Comparison of ENCODE assay signal across 10 mouse cellular contexts in the genomic region with DNA sequence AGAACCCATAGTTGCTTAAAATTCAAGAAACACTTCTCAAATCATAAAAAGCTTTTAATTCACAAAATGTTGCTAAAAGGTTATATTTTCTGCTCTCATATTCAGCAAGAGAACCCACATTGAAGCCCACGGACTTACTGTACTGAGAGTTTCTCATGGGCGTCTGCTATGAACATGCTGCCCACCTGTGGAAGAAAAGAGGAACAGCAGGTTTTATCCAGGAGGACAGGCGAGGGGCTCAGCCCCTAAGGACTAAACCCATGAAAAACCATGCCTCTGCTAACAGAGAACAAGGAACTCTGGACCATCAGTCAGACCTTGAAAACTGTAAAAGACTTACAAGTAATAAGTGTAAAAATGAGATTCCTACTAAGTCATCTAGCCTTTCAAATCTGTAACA. TPM values are rescaled to one million over a fixed set of nuclear protein-coding genes. Genes with fewer than 3 reads are reported as not detected.
DNase-seq lines count a peak whose midpoint lies in the region; ATAC-seq and TF ChIP-seq lines count a peak whose summit lies in the region.
"Had no signal": no experiment of that assay in that cellular context is flagged by ENCODE, and none has a peak within 500 bp of the region (broad histone marks: within the 10 kb centered on the region; RNA-seq: fewer than 3 reads in every experiment).

No protein-coding gene starts in this region.

- no peaks in the 10 kb centered on the region for H3K27me3 ChIP-seq in forebrain, embryonic 15.5 days
- H3K27me3 ChIP-seq: heart, embryonic 13.5 days had no signal

- H3K27ac ChIP-seq in left cerebral cortex, adult 2 months = no peak overlapping the region
- no peak overlapping the region for H3K27ac ChIP-seq in forebrain, embryonic 15.5 days (replicated peaks)
- H3K27ac ChIP-seq: heart, embryonic 13.5 days; macrophage had no signal

- TF ChIP-seq CTCF in left cerebral cortex, adult 2 months (IDR thresholded peaks at IDR 0.05) = peak; percentile 83

- H3K9me3 ChIP-seq in forebrain, embryonic 15.5 days = no peaks in the 10 kb centered on the region
- H3K9me3 ChIP-seq: heart, embryonic 13.5 days had no signal

- no peaks in the 10 kb centered on the region for H3K4me1 ChIP-seq in forebrain, embryonic 15.5 days
- H3K4me1 ChIP-seq: heart, embryonic 13.5 days had no signal

- no peak overlapping the region for H3K9ac ChIP-seq in forebrain, embryonic 15.5 days (replicated peaks)
- H3K9ac ChIP-seq: heart, embryonic 13.5 days had no signal

- H3K4me3 ChIP-seq in left cerebral cortex, adult 2 months = no peak overlapping the region
- no peak overlapping the region for H3K4me3 ChIP-seq in forebrain, embryonic 15.5 days
- H3K4me3 ChIP-seq: heart, embryonic 13.5 days had no signal

- intact Hi-C loops in left cerebral cortex, adult 2 months (cut with DNase I) = loop anchor here (1.0 kb wide), 1 partner anchor 140 kb away; no protein-coding TSS in a partner anchor

- no peak overlapping the region for H3K4me2 ChIP-seq in forebrain, embryonic 15.5 days (replicated peaks)
- H3K4me2 ChIP-seq: heart, embryonic 13.5 days had no signal

- H3K36me3 ChIP-seq in forebrain, embryonic 15.5 days = peaks cover 12% of the 10 kb centered on the region

- 3% methylated on average over 3 of the region's 3 CpGs for WGBS in forebrain, embryonic 15.5 days

- ATAC-seq in forebrain, embryonic 15.5 days (replicated peaks) = no peak

- DNase-seq in adrenal gland, postnatal 14 days = peak; percentile 28
- DNase-seq in adrenal gland, adult 8-10 months = no peak
- DNase-seq in left cerebral cortex, adult 2 months (ENCODE audit: extremely low spot score in 1 of 2, low spot score in 2 of 2) = peak in 1 of 2 experiments; percentile 24
- DNase-seq in left cerebral cortex, adult 8-10 months (ENCODE audit: low spot score in 2 of 2) = no peak
- DNase-seq in adrenal gland, postnatal 36 days = peak; percentile 8 to 13
- peak; percentile 24 to 36 for DNase-seq in kidney, postnatal 4 days
- DNase-seq in right cerebral cortex, postnatal 10 days (ENCODE audit: low spot score in 2 of 2) = peak; percentile 61 to 71

RNA-seq across cellular contexts. Expression of gene Armh3, which starts 45.0 kb away (rescaled TPM):
- 15.3 and 17.0 TPM in 2 replicates for total RNA-seq in adrenal gland, postnatal 14 days (2021)
- 10 to 100 TPM; 19.0 to 27.7 (median 20.8) TPM for total RNA-seq in adrenal gland, adult 8-10 months (2022)
- 10 to 100 TPM; 19.4 to 20.9 TPM for total RNA-seq in left cerebral cortex, adult 2 months (2021)
- total RNA-seq in left cerebral cortex, adult 8-10 months (2022) = 10 to 100 TPM; 20.7 to 22.8 (median 21.7) TPM
- total RNA-seq in adrenal gland, postnatal 36 days (2021) = 10 to 100 TPM; 12.9 to 17.9 TPM
- polyA plus RNA-seq in forebrain, embryonic 15.5 days (2015; fragmentation: Nextera tagmentation; extraction: Ambion mirVana) = 22.8 and 24.7 TPM in 2 replicates

RNA-seq across cellular contexts. Expression of gene Hps6, which starts 50.0 kb away (rescaled TPM):
- total RNA-seq in adrenal gland, postnatal 14 days (2021) = 10.7 and 11.3 TPM in 2 replicates
- 10 to 100 TPM; 13.0 to 25.3 (median 19.9) TPM for total RNA-seq in adrenal gland, adult 8-10 months (2022)
- 1 to 10 TPM; 6.0 to 7.4 TPM for total RNA-seq in left cerebral cortex, adult 2 months (2021)
- total RNA-seq in left cerebral cortex, adult 8-10 months (2022) = 1 to 10 TPM; 7.8 to 9.0 (median 8.5) TPM
- total RNA-seq in adrenal gland, postnatal 36 days (2021) = 10 to 100 TPM; 13.8 to 19.7 TPM
- 2.9 and 3.4 TPM in 2 replicates for polyA plus RNA-seq in forebrain, embryonic 15.5 days (2015; fragmentation: Nextera tagmentation; extraction: Ambion mirVana)

Comparison
In these comparisons a context has a peak if more than half of its experiments do, and no peak if none do; other contexts are left out.
1. DNase-seq: peak in adrenal gland, postnatal 14 days (single experiment), adrenal gland, postnatal 36 days (2 of 2), kidney, postnatal 4 days (2 of 2) and right cerebral cortex, postnatal 10 days (2 of 2); none in adrenal gland, adult 8-10 months (single experiment) and left cerebral cortex, adult 8-10 months (0 of 2).